Mouse (Mus musculus) hindbrain, embryonic 14.5 days (tissue): Measurements from ENCODE around the gene Nhej1. TPM values are rescaled to one million over a fixed set of nuclear protein-coding genes. Genes with fewer than 3 reads are reported as not detected.
A peak's percentile ranks its signal among the peaks of the same experiment; 100 is the strongest.

Source experiments
- ATAC-seq: fragments of 200-750 bp; cut with Nextera tagmentation; 2 replicates; pipeline ENCODE4 v1.8.0; 2017; ENCODE audit warnings: moderate number of reproducible peaks, mild to moderate bottlenecking, moderate TSS enrichment, moderate library complexity; ENCODE audit not compliant: low FRiP score
- DNase-seq: peaks from one replicate; pipeline ENCODE4 v3.0.0-alpha.2; 2015; ENCODE audit warnings: low spot score
- H3K27ac ChIP-seq: fragments of 300-500 bp; sonication (generic); 2 replicates; pipeline ENCODE4 v1.5.1; 2014; ENCODE audit warnings: mild to moderate bottlenecking, moderate library complexity
- H3K27me3 ChIP-seq: fragments of 300-500 bp; sonication (generic); 2 replicates; pipeline ENCODE4 v1.6.1; 2014; ENCODE audit warnings: mild to moderate bottlenecking, low read length, mixed read lengths; ENCODE audit not compliant: control insufficient read depth, insufficient read depth
- H3K36me3 ChIP-seq: fragments of 300-500 bp; sonication (generic); replicated peaks from 2 replicates; pipeline ENCODE4 v1.6.1; 2014; ENCODE audit not compliant: control insufficient read depth, insufficient read depth
- H3K4me1 ChIP-seq: fragments of 300-500 bp; sonication (generic); replicated peaks from 2 replicates; pipeline ENCODE4 v1.6.1; 2014; ENCODE audit warnings: antibody characterized with exemption, low read length, mixed read lengths; ENCODE audit not compliant: control insufficient read depth, insufficient read depth
- H3K4me2 ChIP-seq: fragments of 300-500 bp; sonication (generic); replicated peaks from 2 replicates; pipeline ENCODE4 v1.6.1; 2014; ENCODE audit warnings: mild to moderate bottlenecking, moderate library complexity
- H3K4me3 ChIP-seq: fragments of 300-500 bp; sonication (generic); replicated peaks from 2 replicates; pipeline ENCODE4 v1.5.1; 2014; ENCODE audit warnings: mild to moderate bottlenecking, low read length
- H3K9ac ChIP-seq: fragments of 300-500 bp; sonication (generic); 2 replicates; pipeline ENCODE4 v1.6.1; 2014
- H3K9me3 ChIP-seq: fragments of 300-500 bp; sonication (generic); 2 replicates; pipeline ENCODE4 v1.6.1; 2016; ENCODE audit warnings: low read length; ENCODE audit not compliant: control insufficient read depth
- WGBS: fragments of 180-500 bp; shearing (Covaris S2); extraction: QIAGEN DNeasy Blood & Tissue Kit; methylation state at CpG from one replicate; pipeline ENCODE4 v1.1.7; 2014; 5-methylcytosine and 5-hydroxymethylcytosine counted together
- polyA plus RNA-seq: library from polyadenylated mRNA; unstranded; fragments of >200 nt; fragmentation: Nextera tagmentation; extraction: Ambion mirVana; gene quantifications from 2 replicates; pipeline ENCODE4 v1.2.1, GENCODE M21; 2014

Nhej1 gene
- polyA plus RNA-seq, 1 experiment from 2014 or later = 7.5 TPM

DNA sequence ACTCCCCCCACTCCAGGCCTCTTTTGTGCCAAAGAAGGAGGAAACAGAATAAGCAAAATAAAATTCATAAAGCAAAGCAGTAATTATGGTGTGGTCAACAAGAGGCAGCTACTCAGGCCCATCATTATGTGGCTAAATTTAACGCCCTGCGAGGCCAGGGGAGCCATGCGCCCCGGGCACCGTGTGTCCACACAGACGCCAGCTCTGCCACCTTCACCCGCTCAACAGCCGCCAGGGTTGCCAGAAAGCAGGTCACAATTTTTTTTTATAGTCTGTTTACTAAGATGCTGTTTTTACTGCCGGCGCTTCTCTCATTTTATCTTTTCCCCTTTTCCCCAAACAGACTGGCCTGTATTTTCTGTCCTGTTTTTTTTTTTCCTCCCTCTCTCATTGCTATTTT lies 93.0 kb downstream of the Nhej1 start:
- H3K4me2 ChIP-seq = no peak overlapping the region
- 93% methylated on average over 10 of the region's 10 CpGs for WGBS
- no peak for ATAC-seq

GRCm38 (mm10) chr1:75027061-75027779 lies 97.8 kb downstream of the Nhej1 start:
- H3K9me3 ChIP-seq = no peaks in the 10 kb centered on the region
- H3K4me1 ChIP-seq = no peaks in the 10 kb centered on the region
- H3K4me3 ChIP-seq = no peak overlapping the region
- no peak overlapping the region for H3K27ac ChIP-seq
- no peaks in the 10 kb centered on the region for H3K36me3 ChIP-seq
- 53% methylated on average over 2 of the region's 2 CpGs for WGBS
- no peak overlapping the region for H3K4me2 ChIP-seq
- DNase-seq (no peak), ATAC-seq (no peak)
- H3K9ac ChIP-seq = no peak overlapping the region
- no peaks in the 10 kb centered on the region for H3K27me3 ChIP-seq

More for the DNA sequence above, 93.0 kb downstream of the Nhej1 start:
- H3K27me3 ChIP-seq = no peaks in the 10 kb centered on the region
- no peaks in the 10 kb centered on the region for H3K4me1 ChIP-seq
- H3K4me3 ChIP-seq = no peak overlapping the region
- H3K9ac ChIP-seq = no peak overlapping the region
- no peaks in the 10 kb centered on the region for H3K9me3 ChIP-seq
- no peaks in the 10 kb centered on the region for H3K36me3 ChIP-seq
- DNase-seq = no peak
- H3K27ac ChIP-seq = no peak overlapping the region

GRCm38 (mm10) chr1:75024419-75025199 lies 100.4 kb downstream of the Nhej1 start:
- DNase-seq (no peak), ATAC-seq (no peak)
- no peak overlapping the region for H3K4me3 ChIP-seq
- no peaks in the 10 kb centered on the region for H3K9me3 ChIP-seq
- H3K4me1 ChIP-seq = no peaks in the 10 kb centered on the region
- 84% methylated on average over 7 of the region's 7 CpGs for WGBS
- H3K36me3 ChIP-seq = no peaks in the 10 kb centered on the region
- no peak overlapping the region for H3K9ac ChIP-seq
- no peak overlapping the region for H3K27ac ChIP-seq
- no peaks in the 10 kb centered on the region for H3K27me3 ChIP-seq
- H3K4me2 ChIP-seq = no peak overlapping the region

GRCm38 (mm10) chr1:75022216-75022615 lies 102.8 kb downstream of the Nhej1 start:
- no peak overlapping the region for H3K4me3 ChIP-seq
- H3K9me3 ChIP-seq = no peaks in the 10 kb centered on the region
- H3K4me1 ChIP-seq = no peaks in the 10 kb centered on the region
- H3K27ac ChIP-seq = no peak overlapping the region
- DNase-seq (no peak), ATAC-seq (no peak)
- 28% methylated on average over 5 of the region's 5 CpGs for WGBS
- H3K36me3 ChIP-seq = no peaks in the 10 kb centered on the region
- H3K27me3 ChIP-seq = no peaks in the 10 kb centered on the region
- no peak overlapping the region for H3K9ac ChIP-seq
- H3K4me2 ChIP-seq = no peak overlapping the region

DNA sequence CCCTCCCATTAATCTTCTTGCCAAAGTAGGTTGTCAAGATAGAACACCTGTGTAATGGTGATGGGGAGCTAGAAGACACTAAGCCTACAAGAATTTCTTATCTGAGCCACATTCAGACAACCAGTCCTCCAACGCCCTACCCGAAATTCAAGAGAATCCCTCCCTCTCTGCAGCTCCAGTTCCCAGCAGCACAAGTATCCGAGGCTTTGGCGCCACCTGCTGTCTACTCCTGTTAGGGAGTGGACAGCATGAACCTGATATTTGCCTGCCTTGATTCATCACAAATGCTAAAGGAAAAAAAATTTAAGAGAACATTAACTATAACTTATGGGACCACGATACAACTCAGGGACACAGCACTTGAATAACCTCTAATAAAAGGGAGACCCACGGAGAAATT lies 108.2 kb downstream of the Nhej1 start:
- Histone ChIP-seq H3K4me1 (no peaks in the 10 kb centered on the region), H3K27me3 (peaks cover 2% of the 10 kb centered on the region; the same call in 1 of the 2 replicates), H3K9me3 (no peaks in the 10 kb centered on the region), H3K4me3 (no peak overlapping the region), H3K4me2 (no peak overlapping the region), H3K9ac (no peak overlapping the region), H3K27ac (no peak overlapping the region), H3K36me3 (no peaks in the 10 kb centered on the region)
- ATAC-seq (no peak), DNase-seq (peak; percentile 91)
- WGBS = 6% methylated on average over 6 of the region's 6 CpGs

DNA sequence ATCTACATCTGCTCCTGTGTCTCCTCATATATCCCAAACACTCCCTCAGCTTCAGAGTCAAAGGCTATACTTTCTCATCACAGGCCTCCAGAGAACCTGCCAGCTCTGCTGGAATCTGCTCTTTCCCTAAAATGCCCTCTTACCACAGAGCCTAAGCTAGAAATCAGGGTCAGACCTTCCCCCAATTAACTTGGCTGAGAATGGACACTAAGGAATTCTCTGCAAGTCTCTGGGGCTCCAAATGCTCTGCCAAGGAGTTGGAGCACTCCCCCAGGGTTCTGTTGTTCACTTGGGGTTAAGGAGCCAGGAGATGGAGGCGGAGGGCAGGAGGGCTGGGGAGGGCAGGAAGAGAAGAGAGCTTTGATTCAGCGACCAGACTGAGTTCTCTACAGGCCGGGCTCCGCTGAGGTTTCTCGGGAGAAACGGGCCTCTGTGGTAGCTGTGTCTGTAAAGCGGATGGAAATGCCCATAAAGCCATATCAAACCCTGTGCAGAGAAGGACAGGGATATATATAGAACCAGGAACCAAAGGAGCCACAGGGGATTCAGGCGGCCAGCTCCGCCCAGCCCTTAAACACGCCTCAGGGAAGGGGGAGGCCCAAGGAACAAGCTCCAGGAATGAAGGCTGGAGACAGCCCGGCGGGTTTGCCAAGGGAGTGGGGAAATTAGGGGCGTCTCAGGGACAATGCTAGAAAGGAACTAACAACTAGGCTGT lies 109.3 kb downstream of the Nhej1 start:
- WGBS = 36% methylated on average over 13 of the region's 13 CpGs
- H3K9ac ChIP-seq = no peak overlapping the region
- no peak overlapping the region for H3K27ac ChIP-seq
- no peaks in the 10 kb centered on the region for H3K4me1 ChIP-seq
- no peak overlapping the region for H3K4me3 ChIP-seq
- H3K36me3 ChIP-seq = no peaks in the 10 kb centered on the region
- ATAC-seq (no peak), DNase-seq (no peak)
- H3K4me2 ChIP-seq = no peak overlapping the region
- no peaks in the 10 kb centered on the region for H3K9me3 ChIP-seq
- H3K27me3 ChIP-seq = peaks cover 2% of the 10 kb centered on the region; the same call in 1 of the 2 replicates

GRCm38 (mm10) chr1:75014210-75014845 lies 110.7 kb downstream of the Nhej1 start:
- Histone ChIP-seq H3K9me3 (no peaks in the 10 kb centered on the region), H3K36me3 (no peaks in the 10 kb centered on the region), H3K27me3 (peaks cover 2% of the 10 kb centered on the region; the same call in 1 of the 2 replicates), H3K4me2 (no peak overlapping the region), H3K4me1 (no peaks in the 10 kb centered on the region), H3K4me3 (no peak overlapping the region), H3K9ac (no peak overlapping the region), H3K27ac (no peak overlapping the region)
- 64% methylated on average over 5 of the region's 5 CpGs for WGBS
- DNase-seq (no peak), ATAC-seq (no peak)

DNA sequence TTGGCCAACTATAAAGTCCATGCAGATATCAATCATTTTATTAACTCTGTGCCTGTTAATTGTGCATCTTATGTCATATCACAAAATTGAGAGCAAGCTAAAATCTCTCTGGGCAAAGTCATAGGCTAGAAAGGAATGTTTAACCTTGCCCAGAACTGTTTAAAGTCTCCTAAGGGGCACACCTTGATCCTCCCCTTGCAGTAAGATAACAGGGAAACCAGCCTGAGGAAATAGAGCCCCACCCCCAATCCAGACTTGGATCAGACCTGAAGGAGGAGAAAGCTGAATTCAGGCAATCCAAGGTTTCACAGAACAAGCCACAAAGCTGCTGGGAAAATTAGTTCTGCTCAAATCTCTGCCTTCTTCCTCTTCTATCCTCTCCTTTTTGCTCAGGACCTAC lies 114.2 kb downstream of the Nhej1 start:
- Histone ChIP-seq H3K4me2 (no peak overlapping the region), H3K27me3 (no peaks in the 10 kb centered on the region; the same call in 1 of the 2 replicates), H3K4me1 (no peaks in the 10 kb centered on the region), H3K27ac (no peak overlapping the region), H3K36me3 (no peaks in the 10 kb centered on the region), H3K9me3 (no peaks in the 10 kb centered on the region), H3K9ac (no peak overlapping the region), H3K4me3 (no peak overlapping the region)
- ATAC-seq (no peak), DNase-seq (no peak)

GRCm38 (mm10) chr1:75010203-75010602 lies 114.8 kb downstream of the Nhej1 start:
- Histone ChIP-seq H3K9ac (no peak overlapping the region), H3K27me3 (no peaks in the 10 kb centered on the region), H3K27ac (no peak overlapping the region), H3K4me2 (no peak overlapping the region), H3K9me3 (no peaks in the 10 kb centered on the region), H3K4me1 (no peaks in the 10 kb centered on the region), H3K4me3 (no peak overlapping the region), H3K36me3 (no peaks in the 10 kb centered on the region)
- 77% methylated on average over 2 of the region's 2 CpGs for WGBS
- no peak for ATAC-seq
- no peak for DNase-seq
